Comparison of ENCODE assay signal across 8 mouse cellular contexts in genomic region chr4:148940674-148941211, GRCm38 (mm10).
DNase-seq lines count a peak whose midpoint lies in the region; ATAC-seq and TF ChIP-seq lines count a peak whose summit lies in the region.

No protein-coding gene starts in this region.

- no peak for TF ChIP-seq POLR2A in thymus, adult 2 months (IDR thresholded peaks at IDR 0.05; ENCODE audit: control insufficient read depth, extremely low read depth, insufficient read depth, low read length, poor library complexity)

- H3K4me3 ChIP-seq in liver, embryonic 12.5 days = 0 out of 2 replicates have a peak overlapping the region, but pooled peaks have one; percentile 8
- H3K4me3 ChIP-seq in thymus, adult 2 months (ENCODE audit: control insufficient read depth, insufficient read depth, low read length) = no peak overlapping the region

- 0 out of 2 replicates have a peak, but pooled peaks have one; percentile 27 for ATAC-seq in frontal cortex, adult (ENCODE audit: low TSS enrichment)
- ATAC-seq in liver, embryonic 12.5 days = peak; percentile 83

- DNase-seq in frontal cortex, postnatal 25 days (ENCODE audit: low spot score in 2 of 2) = no peak
- peak; percentile 94 for DNase-seq in adrenal gland, postnatal 14 days
- peak; percentile 62 for DNase-seq in gastrocnemius, postnatal 14 days
- peak; percentile 26 for DNase-seq in induced T-regulatory cell, adult 2 months (ENCODE audit: low read depth)
- DNase-seq in monocyte, adult 2 months (ENCODE audit: low read depth in 1 of 2, low spot score in 2 of 2) = peak; percentile 67 to 77
- peak; percentile 9 for DNase-seq in thymus, adult 2 months

- H3K4me2 ChIP-seq in liver, embryonic 12.5 days = peak overlapping the region; percentile 59

- H3K27me3 ChIP-seq in liver, embryonic 12.5 days (replicated peaks) = peaks cover 32% of the 10 kb centered on the region
- H3K27me3 ChIP-seq in thymus, adult 2 months (ENCODE audit: control insufficient read depth, insufficient read depth, low read length) = no peaks in the 10 kb centered on the region; the same call in 1 of the 2 replicates

- peaks cover 17% of the 10 kb centered on the region for H3K4me1 ChIP-seq in liver, embryonic 12.5 days
- peaks cover 4% of the 10 kb centered on the region; the same call in 1 of the 2 replicates for H3K4me1 ChIP-seq in thymus, adult 2 months (replicated peaks; ENCODE audit: control insufficient read depth, insufficient read depth, low read length)

- H3K9ac ChIP-seq in liver, embryonic 12.5 days = no peak overlapping the region

- intact Hi-C loops in gastrocnemius, postnatal 14 days (cut with DNase I; ENCODE audit: low total_unique reads) = no loop called here

- H3K27ac ChIP-seq in liver, embryonic 12.5 days = peak overlapping the region; percentile 45; the same call in 1 of the 2 replicates
- H3K27ac ChIP-seq in thymus, adult 2 months (ENCODE audit: control insufficient read depth, insufficient read depth, low read length) = no peak overlapping the region

- WGBS in liver, embryonic 12.5 days (ENCODE audit: insufficient replicate concordance) = 6% methylated on average over 25 of the region's 25 CpGs
- 5% methylated on average over 25 of the region's 25 CpGs for WGBS in thymus, adult 2 months

- no peak for TF ChIP-seq CTCF in thymus, adult 2 months (IDR thresholded peaks at IDR 0.05; ENCODE audit: borderline replicate concordance, control insufficient read depth, extremely low read depth, insufficient read depth, low read length, poor library complexity)

- H3K9me3 ChIP-seq in liver, embryonic 12.5 days (replicated peaks) = no peaks in the 10 kb centered on the region

- H3K36me3 ChIP-seq in liver, embryonic 12.5 days = no peaks in the 10 kb centered on the region
- no peaks in the 10 kb centered on the region for H3K36me3 ChIP-seq in thymus, adult 2 months (ENCODE audit: control insufficient read depth, insufficient read depth, low read length)

Comparison
In these comparisons a context has a peak if more than half of its experiments do, and no peak if none do; other contexts are left out.
1. DNase-seq: peak in adrenal gland, postnatal 14 days (single experiment), gastrocnemius, postnatal 14 days (single experiment), induced T-regulatory cell, adult 2 months (single experiment), monocyte, adult 2 months (2 of 2) and thymus, adult 2 months (single experiment); none in frontal cortex, postnatal 25 days (0 of 2).